Mouse (Mus musculus) thymus, adult 2 months (tissue): ENCODE results near the gene Plcb2. TPM values are rescaled to one million over a fixed set of nuclear protein-coding genes. Genes with fewer than 3 reads are reported as not detected.

Experiments
- DNase-seq: peaks from one replicate; pipeline ENCODE4 v3.0.0; 2021
- H3K27ac ChIP-seq: fragments of 200-500 bp; 2 replicates; pipeline ENCODE4 v1.5.1; 2012; ENCODE audit warnings: low read length, control low read depth; ENCODE audit not compliant: control insufficient read depth, insufficient read depth
- H3K27me3 ChIP-seq: fragments of 200-500 bp; 2 replicates; pipeline ENCODE4 v1.6.1; 2012; ENCODE audit warnings: mild to moderate bottlenecking, low read length, moderate library complexity, mixed read lengths; ENCODE audit not compliant: control insufficient read depth, insufficient read depth
- H3K36me3 ChIP-seq: fragments of 200-500 bp; 2 replicates; pipeline ENCODE4 v1.6.1; 2012; ENCODE audit warnings: mild to moderate bottlenecking, low read length, moderate library complexity; ENCODE audit not compliant: control insufficient read depth, insufficient read depth
- H3K4me1 ChIP-seq: fragments of 200-500 bp; replicated peaks from 2 replicates; pipeline ENCODE4 v1.6.1; 2012; ENCODE audit warnings: low read length; ENCODE audit not compliant: control insufficient read depth, insufficient read depth
- H3K4me3 ChIP-seq: fragments of 200-500 bp; 2 replicates; pipeline ENCODE4 v1.5.1; 2012; ENCODE audit warnings: mild to moderate bottlenecking, low read length, control low read depth, moderate library complexity; ENCODE audit not compliant: control insufficient read depth, insufficient read depth
- CTCF ChIP-seq: fragments of 200-500 bp; IDR thresholded peaks from 2 replicates; pipeline ENCODE4 v1.5.1; 2012; ENCODE audit warnings: mild to moderate bottlenecking, control low read depth, low read length, moderate library complexity, borderline replicate concordance; ENCODE audit not compliant: control insufficient read depth, poor library complexity, insufficient read depth; ENCODE audit errors: extremely low read depth
- POLR2A ChIP-seq: fragments of 200-500 bp; IDR thresholded peaks from 2 replicates; pipeline ENCODE4 v1.6.1; 2012; ENCODE audit warnings: mild to moderate bottlenecking, low read length, control low read depth, moderate library complexity; ENCODE audit not compliant: control insufficient read depth, poor library complexity, insufficient read depth; ENCODE audit errors: extremely low read depth
- WGBS: fragments of 180-500 bp; shearing (Covaris S2); methylation state at CpG from one replicate; pipeline ENCODE4 v1.1.7; 2018; 5-methylcytosine and 5-hydroxymethylcytosine counted together
- polyA plus RNA-seq: library from polyadenylated mRNA; depleted of rRNA; stranded (reverse); fragments of >200 nt; gene quantifications from 2 replicates; pipeline ENCODE4 v1.2.3, GENCODE M21; 2012; rRNA removed

Plcb2 gene
- 79.9 and 94.4 TPM in 2 replicates for polyA plus RNA-seq

DNA sequence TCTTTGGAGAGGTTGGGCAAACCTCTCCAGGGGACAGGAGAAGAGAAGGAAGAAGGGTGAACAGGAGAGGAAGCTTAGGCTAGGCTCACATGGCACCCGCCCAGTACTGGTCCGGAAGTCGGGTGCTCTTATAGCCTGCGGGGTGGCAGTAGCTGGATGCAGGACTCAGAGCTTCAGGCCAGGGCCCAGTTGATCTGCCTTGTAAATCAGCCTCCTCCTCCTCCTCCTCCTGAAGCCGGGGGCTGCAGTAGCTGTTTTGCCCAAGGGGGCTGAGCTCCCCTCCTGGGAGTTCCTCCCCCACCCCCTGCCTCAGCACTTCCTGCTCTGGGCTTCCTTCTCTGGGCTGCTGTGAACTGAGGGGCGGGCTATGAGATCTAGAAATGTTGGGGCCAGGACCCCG, at the start of gene Plcb2:
Gene Plcb2, minus strand, starts transcription at position 102 of the 400 bp plus-strand sequence.
- Histone ChIP-seq H3K27me3 (no peaks in the 10 kb centered on the region), H3K36me3 (no peaks in the 10 kb centered on the region), H3K27ac (peak within 1 kb of the TSS; percentile 63; the same call in 1 of the 2 replicates), H3K4me1 (peaks cover 42% of the 10 kb centered on the region), H3K4me3 (peak within 1 kb of the TSS; percentile 89)
- TF ChIP-seq CTCF (no peak), POLR2A (peak; percentile 54; the same call in 1 of the 2 replicates)
- DNase-seq: peak; percentile 76
- 3% methylated on average over 7 of the region's 7 CpGs for WGBS

GRCm38 (mm10) chr2:118776295-118776694, 48.1 kb upstream of the Plcb2 start:
- Histone ChIP-seq H3K4me3 (no peak overlapping the region), H3K27me3 (no peaks in the 10 kb centered on the region), H3K36me3 (no peaks in the 10 kb centered on the region), H3K4me1 (peaks cover 8% of the 10 kb centered on the region; the same call in 1 of the 2 replicates), H3K27ac (no peak overlapping the region)
- no peak for TF ChIP-seq POLR2A
- no peak for TF ChIP-seq CTCF
- WGBS: 69% methylated on average over 2 of the region's 2 CpGs
- DNase-seq: no peak

DNA sequence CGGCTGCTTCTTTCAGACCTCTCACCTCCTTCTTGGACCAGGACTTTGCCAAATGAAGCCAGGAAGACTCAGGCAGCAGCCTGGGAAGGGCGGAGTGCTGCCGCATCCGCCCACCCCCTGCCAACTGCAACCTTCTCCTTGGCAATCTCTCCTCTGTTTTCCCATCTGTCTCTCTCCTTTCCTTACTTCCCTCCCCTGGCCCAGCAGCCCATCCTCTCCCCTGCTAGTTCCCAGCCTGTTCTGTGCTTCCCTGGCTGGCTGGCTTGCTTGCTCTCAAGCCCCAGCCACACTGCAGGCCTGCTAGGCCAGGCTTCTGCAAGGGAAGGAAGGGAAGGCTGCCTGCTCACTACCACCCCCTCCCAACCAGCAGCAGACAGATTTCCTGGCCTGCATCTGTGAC, 47.6 kb upstream of the Plcb2 start:
- Histone ChIP-seq H3K27me3 (no peaks in the 10 kb centered on the region), H3K4me3 (no peak overlapping the region), H3K27ac (no peak overlapping the region), H3K36me3 (no peaks in the 10 kb centered on the region), H3K4me1 (peaks cover 8% of the 10 kb centered on the region; the same call in 1 of the 2 replicates)
- no peak for DNase-seq
- WGBS: 72% methylated on average over 4 of the region's 4 CpGs
- TF ChIP-seq POLR2A: no peak
- no peak for TF ChIP-seq CTCF

DNA sequence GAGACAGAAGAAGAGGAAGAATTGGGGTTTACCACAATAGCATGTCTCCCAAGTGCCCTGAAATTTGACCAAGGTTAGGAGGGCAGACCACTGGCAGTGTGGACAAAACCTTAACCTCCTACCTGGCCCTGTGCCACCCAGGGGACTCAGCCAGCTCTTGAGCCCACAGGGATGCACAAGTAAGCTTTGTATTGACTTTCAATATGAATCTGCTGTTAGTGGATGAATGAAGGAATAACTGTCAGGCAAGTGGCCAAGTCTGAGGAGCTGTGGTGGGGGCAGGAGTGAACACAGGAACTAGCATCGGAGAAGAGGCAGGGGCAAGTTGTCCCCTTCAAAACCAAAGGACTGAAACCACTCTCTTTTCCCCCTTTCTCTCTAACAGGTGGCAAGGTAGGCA, 47.2 kb upstream of the Plcb2 start:
- H3K4me1 ChIP-seq: peaks cover 8% of the 10 kb centered on the region; the same call in 1 of the 2 replicates
- no peak for DNase-seq
- WGBS: 4% methylated on average over 1 of the region's 1 CpGs
- H3K27ac ChIP-seq: no peak overlapping the region
- H3K27me3 ChIP-seq: no peaks in the 10 kb centered on the region
- no peak overlapping the region for H3K4me3 ChIP-seq
- no peak for TF ChIP-seq CTCF
- TF ChIP-seq POLR2A: no peak
- no peaks in the 10 kb centered on the region for H3K36me3 ChIP-seq

- Histone ChIP-seq H3K27ac (no peak overlapping the region), H3K36me3 (no peaks in the 10 kb centered on the region), H3K27me3 (no peaks in the 10 kb centered on the region), H3K4me3 (no peak overlapping the region), H3K4me1 (no peaks in the 10 kb centered on the region)
- TF ChIP-seq POLR2A (no peak), CTCF (no peak)
- 41% methylated on average over 2 of the region's 2 CpGs for whole genome bisulfite sequencing
- no peak for DNase-seq
Observed at GRCm38 (mm10) chr2:118774536-118774935, 46.3 kb upstream of the Plcb2 start.

GRCm38 (mm10) chr2:118772158-118772874, 44.1 kb upstream of the Plcb2 start, which contains the start of gene Phgr1:
Phgr1 (plus strand) TSS chr2:118772769.
- no peak for TF ChIP-seq CTCF
- TF ChIP-seq POLR2A: no peak
- 92% methylated on average over 6 of the region's 6 CpGs for WGBS
- H3K36me3 ChIP-seq: no peaks in the 10 kb centered on the region

More at GRCm38 (mm10) chr2:118772158-118772874, 44.1 kb upstream of the Plcb2 start, which contains the start of gene Phgr1:
- no peak within 1 kb of the TSS for H3K4me3 ChIP-seq
- no peaks in the 10 kb centered on the region for H3K27me3 ChIP-seq
- no peaks in the 10 kb centered on the region for H3K4me1 ChIP-seq
- DNase-seq: no peak
- H3K27ac ChIP-seq: no peak within 1 kb of the TSS
